Mouse (Mus musculus): ENCODE results near the gene Abat. TPM values are rescaled to one million over a fixed set of nuclear protein-coding genes. Genes with fewer than 3 reads are reported as not detected.

The Abat gene
- polyA plus RNA-seq, 1 experiment from 2014 or later, result 41.2 TPM

- peaks cover 14% of the 10 kb centered on the region for H3K4me1 ChIP-seq
- H3K9me3 ChIP-seq, result no peaks in the 10 kb centered on the region
- no peak overlapping the region for H3K4me2 ChIP-seq
- ATAC-seq (ENCODE audit: extremely low read depth, insufficient number of reproducible peaks, low FRiP score, low TSS enrichment), result no peak
- peaks cover 24% of the 10 kb centered on the region for H3K36me3 ChIP-seq
- 85% methylated on average over 11 of the region's 11 CpGs for WGBS
- no peak overlapping the region for H3K9ac ChIP-seq
- H3K27ac ChIP-seq (replicated peaks), result no peak overlapping the region
- H3K4me3 ChIP-seq, result no peak overlapping the region
- no peaks in the 10 kb centered on the region for H3K27me3 ChIP-seq (replicated peaks)
Observed at GRCm38 (mm10) chr16:8574316-8574715, 61.1 kb downstream of the Abat start.

GRCm38 (mm10) chr16:8576111-8576510, 62.9 kb downstream of the Abat start:
- Histone ChIP-seq H3K27ac (replicated peaks) (no peak overlapping the region), H3K36me3 (peaks cover 24% of the 10 kb centered on the region), H3K4me2 (no peak overlapping the region), H3K9me3 (no peaks in the 10 kb centered on the region), H3K9ac (no peak overlapping the region), H3K27me3 (replicated peaks) (no peaks in the 10 kb centered on the region), H3K4me3 (no peak overlapping the region), H3K4me1 (no peaks in the 10 kb centered on the region)
- WGBS, result 83% methylated on average over 3 of the region's 3 CpGs
- ATAC-seq (ENCODE audit: extremely low read depth, insufficient number of reproducible peaks, low FRiP score, low TSS enrichment), result no peak

- H3K36me3 ChIP-seq, result peaks cover 27% of the 10 kb centered on the region
- 62% methylated on average over 3 of the region's 3 CpGs for WGBS
- no peaks in the 10 kb centered on the region for H3K4me1 ChIP-seq
- H3K27me3 ChIP-seq (replicated peaks), result no peaks in the 10 kb centered on the region
- H3K27ac ChIP-seq (replicated peaks), result no peak overlapping the region
- H3K4me3 ChIP-seq, result no peak overlapping the region
- H3K4me2 ChIP-seq, result no peak overlapping the region
- no peaks in the 10 kb centered on the region for H3K9me3 ChIP-seq
- ATAC-seq (ENCODE audit: extremely low read depth, insufficient number of reproducible peaks, low FRiP score, low TSS enrichment), result no peak
- H3K9ac ChIP-seq, result no peak overlapping the region
Observed at GRCm38 (mm10) chr16:8576901-8577300, 63.7 kb downstream of the Abat start.

GRCm38 (mm10) chr16:8578326-8578725, 65.1 kb downstream of the Abat start:
- Histone ChIP-seq H3K4me3 (no peak overlapping the region), H3K4me1 (no peaks in the 10 kb centered on the region), H3K4me2 (no peak overlapping the region), H3K36me3 (peaks cover 40% of the 10 kb centered on the region), H3K9ac (no peak overlapping the region), H3K27me3 (replicated peaks) (no peaks in the 10 kb centered on the region), H3K9me3 (peaks cover 6% of the 10 kb centered on the region; the same call in 1 of the 2 replicates), H3K27ac (replicated peaks) (no peak overlapping the region)
- no peak for ATAC-seq (ENCODE audit: extremely low read depth, insufficient number of reproducible peaks, low FRiP score, low TSS enrichment)
- WGBS, result 62% methylated on average over 4 of the region's 4 CpGs

GRCm38 (mm10) chr16:8579546-8579945, 66.3 kb downstream of the Abat start:
- H3K4me1 ChIP-seq, result no peaks in the 10 kb centered on the region
- peaks cover 40% of the 10 kb centered on the region for H3K36me3 ChIP-seq
- no peak overlapping the region for H3K4me2 ChIP-seq
- no peak overlapping the region for H3K9ac ChIP-seq
- H3K9me3 ChIP-seq, result peaks cover 6% of the 10 kb centered on the region; the same call in 1 of the 2 replicates
- H3K27me3 ChIP-seq (replicated peaks), result no peaks in the 10 kb centered on the region
- 75% methylated on average over 5 of the region's 5 CpGs for whole genome bisulfite sequencing
- no peak for ATAC-seq (ENCODE audit: extremely low read depth, insufficient number of reproducible peaks, low FRiP score, low TSS enrichment)
- no peak overlapping the region for H3K4me3 ChIP-seq
- H3K27ac ChIP-seq (replicated peaks), result no peak overlapping the region

- Histone ChIP-seq H3K36me3 (peaks cover 57% of the 10 kb centered on the region), H3K9ac (no peak overlapping the region), H3K27me3 (replicated peaks) (no peaks in the 10 kb centered on the region), H3K4me3 (no peak overlapping the region), H3K9me3 (peaks cover 6% of the 10 kb centered on the region; the same call in 1 of the 2 replicates), H3K27ac (replicated peaks) (no peak overlapping the region), H3K4me1 (no peaks in the 10 kb centered on the region), H3K4me2 (no peak overlapping the region)
- ATAC-seq (ENCODE audit: extremely low read depth, insufficient number of reproducible peaks, low FRiP score, low TSS enrichment), result no peak
- 81% methylated on average over 6 of the region's 6 CpGs for WGBS
Observed at GRCm38 (mm10) chr16:8581661-8582239, 68.5 kb downstream of the Abat start.

- ATAC-seq (ENCODE audit: extremely low read depth, insufficient number of reproducible peaks, low FRiP score, low TSS enrichment), result no peak
- Histone ChIP-seq H3K9ac (no peak overlapping the region), H3K9me3 (peaks cover 6% of the 10 kb centered on the region; the same call in 1 of the 2 replicates), H3K4me2 (no peak overlapping the region), H3K4me1 (no peaks in the 10 kb centered on the region), H3K4me3 (no peak overlapping the region), H3K36me3 (peaks cover 57% of the 10 kb centered on the region), H3K27ac (replicated peaks) (no peak overlapping the region), H3K27me3 (replicated peaks) (no peaks in the 10 kb centered on the region)
- WGBS, result 84% methylated on average over 5 of the region's 5 CpGs
Observed at GRCm38 (mm10) chr16:8582579-8583295, 69.5 kb downstream of the Abat start.

GRCm38 (mm10) chr16:8584248-8584647, 71.0 kb downstream of the Abat start:
- WGBS, result 76% methylated on average over 1 of the region's 1 CpGs
- H3K27ac ChIP-seq (replicated peaks), result no peak overlapping the region
- no peaks in the 10 kb centered on the region for H3K27me3 ChIP-seq (replicated peaks)
- no peak overlapping the region for H3K4me3 ChIP-seq
- no peaks in the 10 kb centered on the region for H3K4me1 ChIP-seq
- no peak overlapping the region for H3K4me2 ChIP-seq
- peaks cover 62% of the 10 kb centered on the region for H3K36me3 ChIP-seq
- H3K9ac ChIP-seq, result no peak overlapping the region
- ATAC-seq (ENCODE audit: extremely low read depth, insufficient number of reproducible peaks, low FRiP score, low TSS enrichment), result no peak
- peaks cover 6% of the 10 kb centered on the region; the same call in 1 of the 2 replicates for H3K9me3 ChIP-seq

GRCm38 (mm10) chr16:8585056-8585455, 71.8 kb downstream of the Abat start:
- WGBS, result 70% methylated on average over 5 of the region's 5 CpGs
- no peak overlapping the region for H3K4me3 ChIP-seq
- no peak overlapping the region for H3K27ac ChIP-seq (replicated peaks)
- no peaks in the 10 kb centered on the region for H3K4me1 ChIP-seq
- no peak overlapping the region for H3K4me2 ChIP-seq
- no peak for ATAC-seq (ENCODE audit: extremely low read depth, insufficient number of reproducible peaks, low FRiP score, low TSS enrichment)
- H3K36me3 ChIP-seq, result peaks cover 70% of the 10 kb centered on the region
- peaks cover 6% of the 10 kb centered on the region; the same call in 1 of the 2 replicates for H3K9me3 ChIP-seq
- H3K27me3 ChIP-seq (replicated peaks), result no peaks in the 10 kb centered on the region
- no peak overlapping the region for H3K9ac ChIP-seq

GRCm38 (mm10) chr16:8595411-8595810, 82.2 kb downstream of the Abat start:
- H3K36me3 ChIP-seq, result no peaks in the 10 kb centered on the region
- no peak for ATAC-seq (ENCODE audit: extremely low read depth, insufficient number of reproducible peaks, low FRiP score, low TSS enrichment)
- no peak overlapping the region for H3K4me2 ChIP-seq
- no peaks in the 10 kb centered on the region for H3K27me3 ChIP-seq (replicated peaks)
- WGBS, result 62% methylated on average over 4 of the region's 4 CpGs
- H3K9me3 ChIP-seq, result no peaks in the 10 kb centered on the region
- H3K4me3 ChIP-seq, result no peak overlapping the region
- H3K4me1 ChIP-seq, result no peaks in the 10 kb centered on the region
- no peak overlapping the region for H3K9ac ChIP-seq
- H3K27ac ChIP-seq (replicated peaks), result no peak overlapping the region

GRCm38 (mm10) chr16:8596336-8596735, 83.1 kb downstream of the Abat start:
- Histone ChIP-seq H3K36me3 (no peaks in the 10 kb centered on the region), H3K27ac (replicated peaks) (no peak overlapping the region), H3K9me3 (no peaks in the 10 kb centered on the region), H3K4me3 (no peak overlapping the region), H3K9ac (no peak overlapping the region), H3K4me2 (no peak overlapping the region), H3K4me1 (no peaks in the 10 kb centered on the region), H3K27me3 (replicated peaks) (no peaks in the 10 kb centered on the region)
- WGBS, result 72% methylated on average over 4 of the region's 4 CpGs
- ATAC-seq (ENCODE audit: extremely low read depth, insufficient number of reproducible peaks, low FRiP score, low TSS enrichment), result no peak

GRCm38 (mm10) chr16:8597516-8597915, 84.3 kb downstream of the Abat start:
- no peak for ATAC-seq (ENCODE audit: extremely low read depth, insufficient number of reproducible peaks, low FRiP score, low TSS enrichment)
- Histone ChIP-seq H3K27me3 (replicated peaks) (no peaks in the 10 kb centered on the region), H3K27ac (replicated peaks) (no peak overlapping the region), H3K9ac (no peak overlapping the region), H3K9me3 (no peaks in the 10 kb centered on the region), H3K4me2 (no peak overlapping the region), H3K4me1 (no peaks in the 10 kb centered on the region), H3K36me3 (no peaks in the 10 kb centered on the region), H3K4me3 (no peak overlapping the region)
- WGBS, result 80% methylated on average over 5 of the region's 5 CpGs

Data from heart, embryonic 13.5 days (tissue).